8 mouse cellular contexts compared by ENCODE assay signal in genomic region chr11:58301057-58301456, GRCm38 (mm10). TPM values are rescaled to one million over a fixed set of nuclear protein-coding genes. Genes with fewer than 3 reads are reported as not detected.
DNase-seq lines count a peak whose midpoint lies in the region; ATAC-seq lines count a peak whose summit lies in the region.

No protein-coding gene starts in this region.

- H3K27me3 ChIP-seq in lung, embryonic 15.5 days: no peaks in the 10 kb centered on the region

- peak; percentile 10 to 29; a peak in 1 of 4 replicates for ATAC-seq in hematopoietic stem cell, adult 5-6 weeks (replicated peaks in 1 of 2; ENCODE audit: insufficient read depth in 1 of 2, low FRiP score in 2 of 2, low TSS enrichment in 1 of 2, low read depth in 1 of 2, poor library complexity in 2 of 2, severe bottlenecking in 2 of 2)
- no peak for ATAC-seq in lung, embryonic 15.5 days (ENCODE audit: borderline replicate concordance, extremely low read depth, low FRiP score, low TSS enrichment)

- H3K4me2 ChIP-seq in lung, embryonic 15.5 days: peak overlapping the region; percentile 67

- no peak overlapping the region for H3K27ac ChIP-seq in lung, embryonic 15.5 days

- H3K9ac ChIP-seq in lung, embryonic 15.5 days: no peak overlapping the region

- H3K9me3 ChIP-seq in lung, embryonic 15.5 days: no peaks in the 10 kb centered on the region

- DNase-seq in Muller cell, postnatal 12 days (ENCODE audit: inconsistent ontology term): peak; percentile 84
- DNase-seq in cerebellum, adult 9-10 months: peak; percentile 81
- DNase-seq in forelimb bud, embryonic 11.5 days (ENCODE audit: low read depth, low spot score): peak; percentile 68
- peak; percentile 58 for DNase-seq in layer of hippocampus, adult 9-10 months (ENCODE audit: low spot score)
- DNase-seq in ovary, postnatal 10 days (ENCODE audit: low spot score): peak; percentile 43
- peak; percentile 63 for DNase-seq in thymus, postnatal 25 days

- WGBS in lung, embryonic 15.5 days: 10% methylated on average over 13 of the region's 13 CpGs

- H3K4me3 ChIP-seq in lung, embryonic 15.5 days: peak overlapping the region; percentile 58

- H3K36me3 ChIP-seq in lung, embryonic 15.5 days: no peaks in the 10 kb centered on the region

- peaks cover 10% of the 10 kb centered on the region for H3K4me1 ChIP-seq in lung, embryonic 15.5 days

RNA-seq across cellular contexts. Expression of gene Zfp692, which starts 5.8 kb away (rescaled TPM):
- 16.2 and 23.3 TPM in 2 replicates for total RNA-seq in hematopoietic stem cell, adult 5-6 weeks (2017)
- 23.4 and 25.6 TPM in 2 replicates for polyA plus RNA-seq in lung, embryonic 15.5 days (2015; fragmentation: Nextera tagmentation; extraction: Ambion mirVana)

RNA-seq across cellular contexts. Expression of gene 4930438A08Rik, which starts 26.5 kb away (rescaled TPM):
- total RNA-seq in hematopoietic stem cell, adult 5-6 weeks (2017): 2.7 and 10.8 TPM in 2 replicates
- 0.06 TPM in 1 of 2 replicates, not detected in the other for polyA plus RNA-seq in lung, embryonic 15.5 days (2015; fragmentation: Nextera tagmentation; extraction: Ambion mirVana)

RNA-seq across cellular contexts. Expression of gene Zfp672, which starts 29.1 kb away (rescaled TPM):
- total RNA-seq in hematopoietic stem cell, adult 5-6 weeks (2017): 34.0 and 54.5 TPM in 2 replicates
- polyA plus RNA-seq in lung, embryonic 15.5 days (2015; fragmentation: Nextera tagmentation; extraction: Ambion mirVana): 29.8 and 32.3 TPM in 2 replicates

RNA-seq across cellular contexts. Expression of gene Sh3bp5l, which starts 29.5 kb away (rescaled TPM):
- 35.5 and 36.7 TPM in 2 replicates for total RNA-seq in hematopoietic stem cell, adult 5-6 weeks (2017)
- polyA plus RNA-seq in lung, embryonic 15.5 days (2015; fragmentation: Nextera tagmentation; extraction: Ambion mirVana): 32.3 and 38.3 TPM in 2 replicates
